Mouse (Mus musculus) cerebellum, postnatal 10 days (tissue): ENCODE results near the gene Sf3b1.

Source experiments
- DNase-seq, 2 experiments: peaks; one replicate each; pipeline ENCODE4 v3.0.0; 2021; ENCODE audit warnings: mixed read lengths in 2 of 2

Sf3b1 gene

GRCm38 (mm10) chr1:54944648-54945047 lies 82.6 kb downstream of the Sf3b1 start:
- no peak for DNase-seq

- DNase-seq, result no peak
These were observed 91.8 kb downstream of the Sf3b1 start for GRCm38 (mm10) chr1:54935466-54935865.
